Mouse (Mus musculus): ENCODE measurements around the gene Map2k2.

GRCm38 (mm10) chr10:81145778-81146177 is 40.1 kb downstream of the Map2k2 start:
- TF ChIP-seq CTCF (IDR thresholded peaks at IDR 0.05; ENCODE audit: borderline replicate concordance, insufficient read depth, low read depth, low read length) (no peak), POLR2A (IDR thresholded peaks at IDR 0.05; ENCODE audit: borderline replicate concordance, insufficient read depth, low read length) (no peak)
